Mouse (Mus musculus): ENCODE measurements around the gene Tpst1.

The Tpst1 gene

GRCm38 (mm10) chr5:130144334-130145312, 71.5 kb downstream of the Tpst1 start, which contains the start of gene Kctd7:
Gene Kctd7, plus strand, starts transcription at chr5:130144861.
- peak; percentile 89 for DNase-seq

GRCm38 (mm10) chr5:130145961-130146360, 72.8 kb downstream of the Tpst1 start:
- peak; percentile 19 for DNase-seq

- no peak for DNase-seq
Observed at GRCm38 (mm10) chr5:130149726-130150310, 76.7 kb downstream of the Tpst1 start.

- no peak for DNase-seq
Observed at GRCm38 (mm10) chr5:130154286-130154685, 81.2 kb downstream of the Tpst1 start.

- no peak for DNase-seq
Observed at GRCm38 (mm10) chr5:130158545-130158944, 85.4 kb downstream of the Tpst1 start.

- DNase-seq: no peak
Observed at GRCm38 (mm10) chr5:130159761-130160201, 86.7 kb downstream of the Tpst1 start.

GRCm38 (mm10) chr5:130163670-130164069, 90.5 kb downstream of the Tpst1 start:
- DNase-seq: peak; percentile 75

GRCm38 (mm10) chr5:130165213-130165612, 92.1 kb downstream of the Tpst1 start:
- no peak for DNase-seq

GRCm38 (mm10) chr5:130169109-130169508, 96.0 kb downstream of the Tpst1 start:
- DNase-seq: no peak

- DNase-seq: no peak
Observed at GRCm38 (mm10) chr5:130170666-130171422, 97.7 kb downstream of the Tpst1 start.

GRCm38 (mm10) chr5:130171423-130171954, 98.4 kb downstream of the Tpst1 start, which contains the start of gene Rabgef1:
Gene Rabgef1, plus strand, starts transcription at chr5:130171798.
- peak; percentile 92 for DNase-seq

- DNase-seq: no peak
Observed at GRCm38 (mm10) chr5:130171956-130172601, 99.0 kb downstream of the Tpst1 start.

GRCm38 (mm10) chr5:130173012-130173411, 99.9 kb downstream of the Tpst1 start:
- DNase-seq: no peak

GRCm38 (mm10) chr5:130177871-130178270, 104.7 kb downstream of the Tpst1 start:
- no peak for DNase-seq

GRCm38 (mm10) chr5:130180362-130180761, 107.2 kb downstream of the Tpst1 start:
- no peak for DNase-seq

- no peak for DNase-seq
Observed at GRCm38 (mm10) chr5:130181740-130182540, 108.8 kb downstream of the Tpst1 start.

GRCm38 (mm10) chr5:130182541-130182821, 109.4 kb downstream of the Tpst1 start:
- DNase-seq: no peak

- no peak for DNase-seq
Observed at GRCm38 (mm10) chr5:130184193-130184856, 111.2 kb downstream of the Tpst1 start.

- DNase-seq: no peak
Observed at GRCm38 (mm10) chr5:130185312-130185711, 112.2 kb downstream of the Tpst1 start.
